Mouse (Mus musculus): ENCODE data around the gene Kank4. TPM values are rescaled to one million over a fixed set of nuclear protein-coding genes. Genes with fewer than 3 reads are reported as not detected.

Kank4 gene
- polyA plus RNA-seq, 1 experiment, result not detected

GRCm38 (mm10) chr4:98796591-98797341 lies 20.6 kb downstream of the Kank4 start:
- Histone ChIP-seq H3K4me1 (ENCODE audit: control insufficient read depth, insufficient read depth, low read length) (no peaks in the 10 kb centered on the region), H3K27ac (ENCODE audit: control insufficient read depth, insufficient read depth, low read depth, low read length, poor library complexity) (no peak overlapping the region), H3K4me3 (replicated peaks; ENCODE audit: control insufficient read depth, low read depth, low read length) (no peak overlapping the region)
- TF ChIP-seq POLR2A (IDR thresholded peaks at IDR 0.05; ENCODE audit: borderline replicate concordance, control insufficient read depth, low read depth, low read length) (no peak), CTCF (IDR thresholded peaks at IDR 0.05; ENCODE audit: control insufficient read depth, insufficient read depth, low read length) (no peak)
- WGBS, result 77% methylated on average over 11 of the region's 11 CpGs

GRCm38 (mm10) chr4:98795241-98795640 lies 22.1 kb downstream of the Kank4 start:
- WGBS, result 67% methylated on average over 2 of the region's 2 CpGs
- no peak for TF ChIP-seq POLR2A (IDR thresholded peaks at IDR 0.05; ENCODE audit: borderline replicate concordance, control insufficient read depth, low read depth, low read length)
- TF ChIP-seq CTCF (IDR thresholded peaks at IDR 0.05; ENCODE audit: control insufficient read depth, insufficient read depth, low read length), result no peak
- no peak overlapping the region for H3K27ac ChIP-seq (ENCODE audit: control insufficient read depth, insufficient read depth, low read depth, low read length, poor library complexity)
- H3K4me3 ChIP-seq (replicated peaks; ENCODE audit: control insufficient read depth, low read depth, low read length), result no peak overlapping the region
- H3K4me1 ChIP-seq (ENCODE audit: control insufficient read depth, insufficient read depth, low read length), result no peaks in the 10 kb centered on the region

- no peak for TF ChIP-seq POLR2A (IDR thresholded peaks at IDR 0.05; ENCODE audit: borderline replicate concordance, control insufficient read depth, low read depth, low read length)
- no peak for TF ChIP-seq CTCF (IDR thresholded peaks at IDR 0.05; ENCODE audit: control insufficient read depth, insufficient read depth, low read length)
- WGBS, result 87% methylated on average over 9 of the region's 9 CpGs
- Histone ChIP-seq H3K27ac (ENCODE audit: control insufficient read depth, insufficient read depth, low read depth, low read length, poor library complexity) (no peak overlapping the region), H3K4me1 (ENCODE audit: control insufficient read depth, insufficient read depth, low read length) (no peaks in the 10 kb centered on the region), H3K4me3 (replicated peaks; ENCODE audit: control insufficient read depth, low read depth, low read length) (no peak overlapping the region)
These were observed 23.9 kb downstream of the Kank4 start for GRCm38 (mm10) chr4:98793486-98793885.

GRCm38 (mm10) chr4:98790721-98791120 lies 26.6 kb downstream of the Kank4 start:
- H3K27ac ChIP-seq (ENCODE audit: control insufficient read depth, insufficient read depth, low read depth, low read length, poor library complexity), result no peak overlapping the region
- no peaks in the 10 kb centered on the region for H3K4me1 ChIP-seq (ENCODE audit: control insufficient read depth, insufficient read depth, low read length)
- no peak overlapping the region for H3K4me3 ChIP-seq (replicated peaks; ENCODE audit: control insufficient read depth, low read depth, low read length)
- WGBS, result 58% methylated on average over 1 of the region's 1 CpGs
- no peak for TF ChIP-seq CTCF (IDR thresholded peaks at IDR 0.05; ENCODE audit: control insufficient read depth, insufficient read depth, low read length)
- no peak for TF ChIP-seq POLR2A (IDR thresholded peaks at IDR 0.05; ENCODE audit: borderline replicate concordance, control insufficient read depth, low read depth, low read length)

- 7% methylated on average over 10 of the region's 10 CpGs for WGBS
- no peaks in the 10 kb centered on the region for H3K4me1 ChIP-seq (ENCODE audit: control insufficient read depth, insufficient read depth, low read length)
- no peak for TF ChIP-seq CTCF (IDR thresholded peaks at IDR 0.05; ENCODE audit: control insufficient read depth, insufficient read depth, low read length)
- TF ChIP-seq POLR2A (IDR thresholded peaks at IDR 0.05; ENCODE audit: borderline replicate concordance, control insufficient read depth, low read depth, low read length), result no peak
- no peak overlapping the region for H3K4me3 ChIP-seq (replicated peaks; ENCODE audit: control insufficient read depth, low read depth, low read length)
- no peak overlapping the region for H3K27ac ChIP-seq (ENCODE audit: control insufficient read depth, insufficient read depth, low read depth, low read length, poor library complexity)
These were observed 27.5 kb downstream of the Kank4 start for GRCm38 (mm10) chr4:98789861-98790311.

- TF ChIP-seq CTCF (IDR thresholded peaks at IDR 0.05; ENCODE audit: control insufficient read depth, insufficient read depth, low read length) (no peak), POLR2A (IDR thresholded peaks at IDR 0.05; ENCODE audit: borderline replicate concordance, control insufficient read depth, low read depth, low read length) (no peak)
- Histone ChIP-seq H3K4me3 (replicated peaks; ENCODE audit: control insufficient read depth, low read depth, low read length) (no peak overlapping the region), H3K4me1 (ENCODE audit: control insufficient read depth, insufficient read depth, low read length) (no peaks in the 10 kb centered on the region), H3K27ac (ENCODE audit: control insufficient read depth, insufficient read depth, low read depth, low read length, poor library complexity) (no peak overlapping the region)
- 71% methylated on average over 7 of the region's 7 CpGs for WGBS
These were observed 28.1 kb downstream of the Kank4 start for GRCm38 (mm10) chr4:98789133-98789765.

GRCm38 (mm10) chr4:98786281-98786680 lies 31.1 kb downstream of the Kank4 start:
- 40% methylated on average over 3 of the region's 3 CpGs for WGBS
- no peak overlapping the region for H3K4me3 ChIP-seq (replicated peaks; ENCODE audit: control insufficient read depth, low read depth, low read length)
- TF ChIP-seq POLR2A (IDR thresholded peaks at IDR 0.05; ENCODE audit: borderline replicate concordance, control insufficient read depth, low read depth, low read length) (no peak), CTCF (IDR thresholded peaks at IDR 0.05; ENCODE audit: control insufficient read depth, insufficient read depth, low read length) (no peak)
- H3K4me1 ChIP-seq (ENCODE audit: control insufficient read depth, insufficient read depth, low read length), result no peaks in the 10 kb centered on the region
- no peak overlapping the region for H3K27ac ChIP-seq (ENCODE audit: control insufficient read depth, insufficient read depth, low read depth, low read length, poor library complexity)

- Histone ChIP-seq H3K4me3 (replicated peaks; ENCODE audit: control insufficient read depth, low read depth, low read length) (no peak overlapping the region), H3K4me1 (ENCODE audit: control insufficient read depth, insufficient read depth, low read length) (no peaks in the 10 kb centered on the region), H3K27ac (ENCODE audit: control insufficient read depth, insufficient read depth, low read depth, low read length, poor library complexity) (no peak overlapping the region)
- WGBS, result 43% methylated on average over 8 of the region's 8 CpGs
- no peak for TF ChIP-seq POLR2A (IDR thresholded peaks at IDR 0.05; ENCODE audit: borderline replicate concordance, control insufficient read depth, low read depth, low read length)
- no peak for TF ChIP-seq CTCF (IDR thresholded peaks at IDR 0.05; ENCODE audit: control insufficient read depth, insufficient read depth, low read length)
These were observed 31.5 kb downstream of the Kank4 start for GRCm38 (mm10) chr4:98785851-98786250.
